Mouse (Mus musculus): ENCODE results near the gene Smco3. TPM values are rescaled to one million over a fixed set of nuclear protein-coding genes. Genes with fewer than 3 reads are reported as not detected.
A peak's percentile ranks its signal among the peaks of the same experiment; 100 is the strongest.
"Not testable (repeated sequence)": the region's sequence is repeated elsewhere in the genome, so short reads cannot be mapped to it uniquely, and the experiment has no call there.

Smco3 gene
- 0.13 and 0.14 TPM in 2 replicates for polyA plus RNA-seq (2012; rRNA removed)

- no peak for DNase-seq (ENCODE audit: low spot score)
Observed at GRCm38 (mm10) chr6:136835352-136835751, at the start of gene Smco3. Gene Smco3, minus strand, starts transcription at chr6:136835452.

GRCm38 (mm10) chr6:136884766-136885165, 49.5 kb upstream of the Smco3 start:
- DNase-seq (ENCODE audit: low spot score), result not testable (repeated sequence)

- no peak for DNase-seq (ENCODE audit: low spot score)
Observed at GRCm38 (mm10) chr6:136883961-136884360, 48.7 kb upstream of the Smco3 start.

- no peak for DNase-seq (ENCODE audit: low spot score)
Observed at GRCm38 (mm10) chr6:136883431-136883915, 48.2 kb upstream of the Smco3 start.

GRCm38 (mm10) chr6:136881678-136882077, 46.4 kb upstream of the Smco3 start:
- DNase-seq (ENCODE audit: low spot score), result no peak

GRCm38 (mm10) chr6:136875670-136876069, 40.4 kb upstream of the Smco3 start, which contains the start of gene Mgp:
Gene Mgp, minus strand, starts transcription at chr6:136875823.
- no peak for DNase-seq (ENCODE audit: low spot score)

- DNase-seq (ENCODE audit: low spot score), result no peak
Observed at GRCm38 (mm10) chr6:136874599-136874998, 39.3 kb upstream of the Smco3 start.

- no peak for DNase-seq (ENCODE audit: low spot score)
Observed at GRCm38 (mm10) chr6:136868921-136869320, 33.7 kb upstream of the Smco3 start.

GRCm38 (mm10) chr6:136866150-136866549, 30.9 kb upstream of the Smco3 start:
- DNase-seq (ENCODE audit: low spot score), result no peak

GRCm38 (mm10) chr6:136865360-136865759, 30.1 kb upstream of the Smco3 start:
- no peak for DNase-seq (ENCODE audit: low spot score)

GRCm38 (mm10) chr6:136861020-136861419, 25.8 kb upstream of the Smco3 start:
- no peak for DNase-seq (ENCODE audit: low spot score)

GRCm38 (mm10) chr6:136858420-136858819, 23.2 kb upstream of the Smco3 start:
- no peak for DNase-seq (ENCODE audit: low spot score)

- no peak for DNase-seq (ENCODE audit: low spot score)
Observed at GRCm38 (mm10) chr6:136857873-136858260, 22.6 kb upstream of the Smco3 start.

GRCm38 (mm10) chr6:136857186-136857872, 22.1 kb upstream of the Smco3 start, which contains the start of gene Art4:
Gene Art4, minus strand, starts transcription at chr6:136857733.
- DNase-seq (ENCODE audit: low spot score), result no peak

GRCm38 (mm10) chr6:136856071-136856636, 20.9 kb upstream of the Smco3 start:
- DNase-seq (ENCODE audit: low spot score), result no peak

GRCm38 (mm10) chr6:136855183-136855582, 19.9 kb upstream of the Smco3 start:
- DNase-seq (ENCODE audit: low spot score), result no peak

- no peak for DNase-seq (ENCODE audit: low spot score)
Observed at GRCm38 (mm10) chr6:136854361-136854781, 19.1 kb upstream of the Smco3 start.

- no peak for DNase-seq (ENCODE audit: low spot score)
Observed at GRCm38 (mm10) chr6:136852762-136853161, 17.5 kb upstream of the Smco3 start.

- no peak for DNase-seq (ENCODE audit: low spot score)
Observed at GRCm38 (mm10) chr6:136852348-136852747, 17.1 kb upstream of the Smco3 start.

- no peak for DNase-seq (ENCODE audit: low spot score)
Observed at GRCm38 (mm10) chr6:136850267-136850666, 15.0 kb upstream of the Smco3 start.

- no peak for DNase-seq (ENCODE audit: low spot score)
Observed at GRCm38 (mm10) chr6:136848971-136849370, 13.7 kb upstream of the Smco3 start.

GRCm38 (mm10) chr6:136848399-136848798, 13.1 kb upstream of the Smco3 start:
- no peak for DNase-seq (ENCODE audit: low spot score)

GRCm38 (mm10) chr6:136847790-136848189, 12.5 kb upstream of the Smco3 start:
- DNase-seq (ENCODE audit: low spot score), result peak; percentile 46

Data from urinary bladder, adult 2 months (tissue).